Mouse (Mus musculus): ENCODE results near the gene Ngef. TPM values are rescaled to one million over a fixed set of nuclear protein-coding genes. Genes with fewer than 3 reads are reported as not detected.

Ngef gene
- polyA plus RNA-seq, 1 experiment, result 0.72 TPM

DNA sequence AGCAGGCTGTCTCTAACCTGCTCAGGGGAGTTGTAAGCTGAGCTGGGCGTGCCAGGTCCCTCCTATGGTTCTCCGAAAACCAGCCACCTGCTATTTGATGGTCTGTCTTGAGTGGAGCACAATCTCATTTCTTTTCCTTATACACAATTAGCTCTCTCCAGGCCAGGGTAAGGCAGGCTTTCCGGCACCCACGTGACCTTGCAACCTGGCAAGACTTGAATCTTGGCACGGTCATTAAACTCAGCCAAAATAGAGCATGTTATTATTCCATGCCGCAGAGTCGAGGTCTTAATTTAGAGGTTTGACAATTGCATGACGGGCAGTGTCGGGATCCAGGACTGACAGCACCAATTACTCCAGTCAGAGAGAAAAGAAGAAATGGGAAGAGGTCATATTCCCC, 46.5 kb downstream of the Ngef start:
- Histone ChIP-seq H3K27ac (ENCODE audit: insufficient read depth, low read length) (no peak overlapping the region), H3K36me3 (ENCODE audit: control insufficient read depth, insufficient read depth, low read length, poor library complexity, severe bottlenecking) (no peaks in the 10 kb centered on the region), H3K4me3 (ENCODE audit: low read depth, low read length) (no peak overlapping the region), H3K4me1 (ENCODE audit: control insufficient read depth, insufficient read depth, low read length) (no peaks in the 10 kb centered on the region), H3K9ac (ENCODE audit: low read depth, poor library complexity, severe bottlenecking) (no peak overlapping the region), H3K27me3 (ENCODE audit: control insufficient read depth, insufficient read depth, low read length, poor library complexity, severe bottlenecking) (no peaks in the 10 kb centered on the region; the same call in 1 of the 2 replicates), H3K9me3 (replicated peaks; ENCODE audit: control insufficient read depth, insufficient read depth, low read length, poor library complexity, severe bottlenecking) (no peaks in the 10 kb centered on the region)
- TF ChIP-seq CTCF (IDR thresholded peaks at IDR 0.05; ENCODE audit: low read depth, low read length) (no peak), POLR2A (IDR thresholded peaks at IDR 0.05; ENCODE audit: insufficient read depth, low read length) (no peak), EP300 (IDR thresholded peaks at IDR 0.05; ENCODE audit: insufficient read depth, low read depth, low read length) (no peak)

- Histone ChIP-seq H3K9me3 (replicated peaks; ENCODE audit: control insufficient read depth, insufficient read depth, low read length, poor library complexity, severe bottlenecking) (no peaks in the 10 kb centered on the region), H3K4me3 (ENCODE audit: low read depth, low read length) (no peak overlapping the region), H3K4me1 (ENCODE audit: control insufficient read depth, insufficient read depth, low read length) (no peaks in the 10 kb centered on the region), H3K36me3 (ENCODE audit: control insufficient read depth, insufficient read depth, low read length, poor library complexity, severe bottlenecking) (no peaks in the 10 kb centered on the region), H3K27ac (ENCODE audit: insufficient read depth, low read length) (no peak overlapping the region), H3K27me3 (ENCODE audit: control insufficient read depth, insufficient read depth, low read length, poor library complexity, severe bottlenecking) (no peaks in the 10 kb centered on the region; the same call in 1 of the 2 replicates), H3K9ac (ENCODE audit: low read depth, poor library complexity, severe bottlenecking) (no peak overlapping the region)
- TF ChIP-seq POLR2A (IDR thresholded peaks at IDR 0.05; ENCODE audit: insufficient read depth, low read length), result no peak
- TF ChIP-seq CTCF (IDR thresholded peaks at IDR 0.05; ENCODE audit: low read depth, low read length), result no peak
- TF ChIP-seq EP300 (IDR thresholded peaks at IDR 0.05; ENCODE audit: insufficient read depth, low read depth, low read length), result no peak
These were observed 48.6 kb downstream of the Ngef start for GRCm38 (mm10) chr1:87525041-87525440.

- H3K4me3 ChIP-seq (ENCODE audit: low read depth, low read length), result no peak overlapping the region
- H3K27ac ChIP-seq (ENCODE audit: insufficient read depth, low read length), result no peak overlapping the region
- no peak overlapping the region for H3K9ac ChIP-seq (ENCODE audit: low read depth, poor library complexity, severe bottlenecking)
- H3K27me3 ChIP-seq (ENCODE audit: control insufficient read depth, insufficient read depth, low read length, poor library complexity, severe bottlenecking), result no peaks in the 10 kb centered on the region; the same call in 1 of the 2 replicates
- no peaks in the 10 kb centered on the region for H3K36me3 ChIP-seq (ENCODE audit: control insufficient read depth, insufficient read depth, low read length, poor library complexity, severe bottlenecking)
- no peaks in the 10 kb centered on the region for H3K9me3 ChIP-seq (replicated peaks; ENCODE audit: control insufficient read depth, insufficient read depth, low read length, poor library complexity, severe bottlenecking)
- H3K4me1 ChIP-seq (ENCODE audit: control insufficient read depth, insufficient read depth, low read length), result no peaks in the 10 kb centered on the region
- no peak for TF ChIP-seq POLR2A (IDR thresholded peaks at IDR 0.05; ENCODE audit: insufficient read depth, low read length)
- no peak for TF ChIP-seq CTCF (IDR thresholded peaks at IDR 0.05; ENCODE audit: low read depth, low read length)
- TF ChIP-seq EP300 (IDR thresholded peaks at IDR 0.05; ENCODE audit: insufficient read depth, low read depth, low read length), result no peak
These were observed 52.1 kb downstream of the Ngef start for GRCm38 (mm10) chr1:87521523-87521922.

DNA sequence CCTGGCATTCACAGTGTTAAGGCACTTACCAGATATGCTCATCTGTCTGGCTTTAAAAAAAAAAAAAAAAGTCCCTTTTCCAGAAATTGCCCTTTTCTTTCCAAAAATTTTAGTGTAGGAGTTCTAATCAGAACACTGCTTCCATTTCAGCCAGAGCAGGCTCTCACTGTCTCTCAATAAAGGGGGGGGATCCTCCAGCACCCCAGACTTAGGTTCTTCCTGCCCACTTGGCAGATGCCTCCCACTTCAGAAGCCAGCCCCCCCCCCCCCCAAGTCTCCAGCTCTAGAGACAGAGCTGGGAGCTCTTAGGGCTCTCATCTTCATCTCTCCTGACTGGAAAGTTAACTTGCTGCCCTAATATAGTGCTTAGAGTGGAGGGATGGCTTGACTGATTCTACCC, 53.2 kb downstream of the Ngef start:
- Histone ChIP-seq H3K4me1 (ENCODE audit: control insufficient read depth, insufficient read depth, low read length) (no peaks in the 10 kb centered on the region), H3K27ac (ENCODE audit: insufficient read depth, low read length) (no peak overlapping the region), H3K36me3 (ENCODE audit: control insufficient read depth, insufficient read depth, low read length, poor library complexity, severe bottlenecking) (no peaks in the 10 kb centered on the region), H3K27me3 (ENCODE audit: control insufficient read depth, insufficient read depth, low read length, poor library complexity, severe bottlenecking) (no peaks in the 10 kb centered on the region; the same call in 1 of the 2 replicates), H3K9ac (ENCODE audit: low read depth, poor library complexity, severe bottlenecking) (no peak overlapping the region), H3K4me3 (ENCODE audit: low read depth, low read length) (no peak overlapping the region), H3K9me3 (replicated peaks; ENCODE audit: control insufficient read depth, insufficient read depth, low read length, poor library complexity, severe bottlenecking) (no peaks in the 10 kb centered on the region)
- no peak for TF ChIP-seq EP300 (IDR thresholded peaks at IDR 0.05; ENCODE audit: insufficient read depth, low read depth, low read length)

GRCm38 (mm10) chr1:87510845-87511244, 62.8 kb downstream of the Ngef start:
- Histone ChIP-seq H3K36me3 (ENCODE audit: control insufficient read depth, insufficient read depth, low read length, poor library complexity, severe bottlenecking) (no peaks in the 10 kb centered on the region), H3K4me1 (ENCODE audit: control insufficient read depth, insufficient read depth, low read length) (no peaks in the 10 kb centered on the region), H3K27me3 (ENCODE audit: control insufficient read depth, insufficient read depth, low read length, poor library complexity, severe bottlenecking) (peaks cover 27% of the 10 kb centered on the region), H3K4me3 (ENCODE audit: low read depth, low read length) (no peak overlapping the region), H3K27ac (ENCODE audit: insufficient read depth, low read length) (no peak overlapping the region), H3K9me3 (replicated peaks; ENCODE audit: control insufficient read depth, insufficient read depth, low read length, poor library complexity, severe bottlenecking) (no peaks in the 10 kb centered on the region), H3K9ac (ENCODE audit: low read depth, poor library complexity, severe bottlenecking) (peak overlapping the region; percentile 82; the same call in 1 of the 2 replicates)
- TF ChIP-seq EP300 (IDR thresholded peaks at IDR 0.05; ENCODE audit: insufficient read depth, low read depth, low read length) (no peak), CTCF (IDR thresholded peaks at IDR 0.05; ENCODE audit: low read depth, low read length) (no peak), POLR2A (IDR thresholded peaks at IDR 0.05; ENCODE audit: insufficient read depth, low read length) (no peak)

- TF ChIP-seq POLR2A (IDR thresholded peaks at IDR 0.05; ENCODE audit: insufficient read depth, low read length) (no peak), EP300 (IDR thresholded peaks at IDR 0.05; ENCODE audit: insufficient read depth, low read depth, low read length) (no peak), CTCF (IDR thresholded peaks at IDR 0.05; ENCODE audit: low read depth, low read length) (no peak)
- H3K4me1 ChIP-seq (ENCODE audit: control insufficient read depth, insufficient read depth, low read length), result no peaks in the 10 kb centered on the region
- peak overlapping the region; percentile 79 for H3K4me3 ChIP-seq (ENCODE audit: low read depth, low read length)
- no peaks in the 10 kb centered on the region for H3K9me3 ChIP-seq (replicated peaks; ENCODE audit: control insufficient read depth, insufficient read depth, low read length, poor library complexity, severe bottlenecking)
- no peaks in the 10 kb centered on the region for H3K36me3 ChIP-seq (ENCODE audit: control insufficient read depth, insufficient read depth, low read length, poor library complexity, severe bottlenecking)
- peak overlapping the region; percentile 82 for H3K9ac ChIP-seq (ENCODE audit: low read depth, poor library complexity, severe bottlenecking)
- H3K27ac ChIP-seq (ENCODE audit: insufficient read depth, low read length), result no peak overlapping the region
- peaks cover 27% of the 10 kb centered on the region for H3K27me3 ChIP-seq (ENCODE audit: control insufficient read depth, insufficient read depth, low read length, poor library complexity, severe bottlenecking)
These were observed 63.4 kb downstream of the Ngef start for GRCm38 (mm10) chr1:87510166-87510691.
